Mouse (Mus musculus): Measurements from ENCODE around the gene Ipo9. TPM values are rescaled to one million over a fixed set of nuclear protein-coding genes. Genes with fewer than 3 reads are reported as not detected.

Gene Ipo9
- polyA plus RNA-seq, 1 experiment: 17.2 TPM

DNA sequence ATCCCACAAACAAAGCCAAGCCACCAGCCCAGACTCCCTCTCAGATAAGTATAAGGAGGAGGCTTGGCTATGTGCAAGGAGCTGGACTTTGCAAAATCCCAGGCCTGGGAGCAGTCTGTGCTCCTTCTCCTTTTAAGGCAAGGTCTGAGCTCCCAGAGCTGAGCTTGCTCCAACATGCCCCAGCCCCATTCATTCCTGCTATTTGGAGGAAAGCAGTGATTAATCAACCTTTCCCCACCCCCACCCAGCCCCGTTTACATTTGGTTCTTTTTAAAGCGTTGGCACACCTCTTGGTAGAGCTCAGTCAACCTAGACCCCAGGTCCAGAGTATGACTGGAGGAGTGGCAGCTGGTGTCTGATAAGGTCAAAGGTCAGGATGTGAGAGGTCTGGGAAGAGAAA lies 71.2 kb downstream of the Ipo9 start:
- no peak for TF ChIP-seq GATA1 (IDR thresholded peaks at IDR 0.05; ENCODE audit: low read length)

DNA sequence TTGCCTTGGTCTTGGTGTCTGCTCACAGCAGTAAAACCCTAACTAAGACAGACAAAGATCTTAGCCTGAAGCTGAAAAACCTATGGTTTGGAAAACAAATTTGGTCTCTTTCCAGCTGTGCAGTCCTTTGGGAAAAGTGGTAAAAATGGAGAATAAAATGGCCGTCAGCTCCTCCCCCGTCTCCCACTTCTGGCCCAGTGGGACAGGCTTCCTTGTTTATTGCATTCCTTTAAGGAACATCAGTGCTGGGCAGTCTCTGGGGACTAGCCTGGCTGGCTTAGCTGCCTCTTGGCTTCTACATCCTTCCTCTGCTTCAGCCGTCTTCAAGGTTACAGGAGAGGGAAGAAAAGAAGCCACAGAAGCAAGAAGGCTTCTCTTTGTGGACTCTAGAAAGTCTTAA lies 78.3 kb downstream of the Ipo9 start:
- TF ChIP-seq GATA1 (IDR thresholded peaks at IDR 0.05; ENCODE audit: low read length): no peak

DNA sequence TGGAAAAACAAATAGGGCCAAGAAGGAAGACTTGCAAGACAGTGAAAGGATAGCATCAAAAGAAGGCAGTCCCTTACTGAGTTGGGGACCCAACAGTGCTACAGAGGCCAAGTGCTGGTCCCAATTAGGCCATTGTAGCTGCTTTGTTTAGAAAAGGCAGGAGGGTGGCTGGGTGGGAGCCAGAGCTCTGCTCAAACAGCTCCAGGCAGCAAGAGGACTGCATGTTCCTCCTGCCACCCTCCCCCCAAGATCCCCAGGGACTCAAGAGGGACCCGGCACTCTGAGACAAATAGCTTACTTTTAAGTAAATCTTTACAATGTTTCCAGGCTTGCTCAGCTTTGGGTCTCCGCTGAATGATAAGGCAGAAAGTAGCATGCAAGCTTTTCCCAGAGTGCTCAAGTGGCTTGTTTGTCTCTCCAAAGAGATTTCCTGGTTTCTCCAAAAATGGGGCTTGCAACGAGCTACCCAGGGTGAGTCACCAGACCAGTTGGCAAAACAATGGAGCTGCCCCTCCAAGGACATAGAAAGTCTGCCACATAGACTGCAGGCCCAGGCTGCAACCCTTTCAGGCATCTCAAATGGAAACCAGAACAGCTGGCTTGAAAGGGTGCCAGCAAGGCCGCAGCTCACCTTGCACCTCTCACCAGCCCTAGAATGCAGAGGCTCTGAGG lies 82.7 kb downstream of the Ipo9 start:
- no peak for TF ChIP-seq GATA1 (IDR thresholded peaks at IDR 0.05; ENCODE audit: low read length)

DNA sequence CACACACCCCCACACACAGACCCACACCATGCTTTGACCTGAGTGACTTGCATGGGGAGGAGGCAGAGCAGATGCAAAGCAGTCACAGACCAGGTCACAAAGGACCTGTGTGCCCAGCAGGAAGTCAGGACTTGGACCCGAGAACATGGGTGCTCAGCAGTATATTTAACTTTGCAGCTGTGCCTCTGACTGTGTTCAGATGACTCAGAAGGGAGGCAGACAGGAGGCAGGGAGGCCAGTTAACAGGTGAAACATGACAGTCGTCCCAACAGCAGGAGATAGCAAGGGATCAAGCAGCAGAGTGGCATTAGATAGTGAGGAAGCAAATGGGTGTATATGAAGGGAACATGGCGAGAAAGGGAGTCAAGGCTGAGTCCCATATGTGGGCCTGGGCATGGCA lies 83.4 kb downstream of the Ipo9 start:
- no peak for TF ChIP-seq GATA1 (IDR thresholded peaks at IDR 0.05; ENCODE audit: low read length)

DNA sequence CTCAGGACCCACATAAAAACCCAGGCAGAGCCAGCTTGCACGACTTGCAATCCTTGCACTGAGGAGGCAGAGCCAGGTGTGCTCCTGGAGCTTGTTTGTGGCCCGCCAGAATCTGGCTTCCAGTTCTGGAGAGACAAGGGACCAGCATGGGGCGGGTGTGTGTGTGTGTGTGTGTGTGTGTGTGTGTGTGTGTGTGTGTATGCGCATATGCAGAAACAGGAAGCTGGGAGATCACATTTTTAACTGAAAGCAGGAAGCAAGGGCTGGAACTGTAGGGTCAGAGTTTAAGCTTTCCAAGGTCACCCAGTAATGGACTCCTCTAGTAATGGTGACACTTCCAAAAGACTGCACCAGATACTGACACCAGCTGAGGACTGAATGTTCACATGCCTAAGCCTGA lies 86.3 kb downstream of the Ipo9 start:
- no peak for TF ChIP-seq GATA1 (IDR thresholded peaks at IDR 0.05; ENCODE audit: low read length)

DNA sequence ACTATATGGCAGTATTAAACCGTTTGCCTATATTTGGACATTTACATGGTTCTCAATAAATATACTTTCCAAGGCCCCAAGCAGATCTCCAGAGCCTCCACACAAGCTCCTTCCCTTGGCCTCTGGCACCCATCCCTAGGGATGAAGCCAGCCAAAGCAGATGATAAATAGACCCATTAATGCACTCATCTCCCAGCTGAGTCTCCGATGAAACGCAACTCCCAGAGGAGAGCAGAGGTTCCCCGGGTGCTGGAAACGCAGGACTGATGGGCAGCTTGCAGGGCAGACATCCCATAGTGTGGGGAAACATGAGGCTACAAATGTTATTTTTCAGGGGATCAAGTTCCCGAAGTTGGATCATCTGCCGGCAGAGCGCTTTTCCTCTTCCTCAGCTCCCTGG lies 88.4 kb downstream of the Ipo9 start:
- no peak for TF ChIP-seq GATA1 (IDR thresholded peaks at IDR 0.05; ENCODE audit: low read length)

Other genes starting within 250 kb of the Ipo9 start
- not detected in 2 replicates for gene Elf3, start 171.9 kb downstream of the Ipo9 start, polyA plus RNA-seq (2012)
- gene Rnpep, start 146.4 kb downstream of the Ipo9 start, polyA plus RNA-seq (2012): not detected in 2 replicates
- gene Timm17a, start 116.7 kb downstream of the Ipo9 start, polyA plus RNA-seq (2012): 6.6 and 7.1 TPM in 2 replicates
- not detected in 2 replicates for gene Lmod1, start 105.7 kb downstream of the Ipo9 start, polyA plus RNA-seq (2012)
- gene Shisa4, start 55.3 kb downstream of the Ipo9 start, polyA plus RNA-seq (2012): 0.05 TPM in 1 of 2 replicates, not detected in the other
- gene Nav1, start 176.8 kb upstream of the Ipo9 start, polyA plus RNA-seq (2012): 0.01 and 0.06 TPM in 2 replicates